Mouse (Mus musculus) layer of hippocampus, postnatal 14 days (tissue): Measurements from ENCODE around the gene Ccdc102a. TPM values are rescaled to one million over a fixed set of nuclear protein-coding genes. Genes with fewer than 3 reads are reported as not detected.

Experiments
- total RNA-seq, 2 experiments: library from RNA; stranded (reverse); gene quantifications; 2 replicates each; pipeline ENCODE4 v1.2.3; 2021

Gene Ccdc102a
- total RNA-seq, 2 experiments from 2014 or later, result 2.7 to 3.8 TPM

Other genes starting within 250 kb of the Ccdc102a start
- gene Pllp, start 221.8 kb downstream of the Ccdc102a start, total RNA-seq, result 10 to 100 TPM; 60.7 to 66.1 TPM
- gene Ccl22, start 172.5 kb downstream of the Ccdc102a start, total RNA-seq, result under 1 TPM; 0.17 to 0.18 TPM
- 100 to 1,000 TPM; 458 to 482 TPM for gene Cx3cl1, start 146.1 kb downstream of the Ccdc102a start, total RNA-seq
- gene Ccl17, start 107.6 kb downstream of the Ccdc102a start, total RNA-seq, result 10 to 100 TPM in 1 of 2 experiments, 1 to 10 TPM in 1; 7.3 to 11.1 TPM
- 10 to 100 TPM; 80.7 to 97.6 TPM for gene Coq9, start 79.8 kb downstream of the Ccdc102a start, total RNA-seq
- gene Ciapin1, start 79.7 kb downstream of the Ccdc102a start, total RNA-seq, result 10 to 100 TPM; 76.1 to 88.0 TPM
- 10 to 100 TPM; 50.0 to 57.8 TPM for gene Polr2c, start 60.6 kb downstream of the Ccdc102a start, total RNA-seq
- gene Dok4, start 41.8 kb downstream of the Ccdc102a start, total RNA-seq, result 10 to 100 TPM; 50.2 to 54.1 TPM
- gene Adgrg5, start 5.6 kb upstream of the Ccdc102a start, total RNA-seq, result not detected
- 100 to 1,000 TPM; 113 to 146 TPM for gene Adgrg1, start 56.7 kb upstream of the Ccdc102a start, total RNA-seq
- under 1 TPM in 1 of 2 experiments, not detected in 1; 0.48 TPM for gene Adgrg3, start 99.6 kb upstream of the Ccdc102a start, total RNA-seq
- 1 to 10 TPM; 2.1 to 4.4 TPM for gene Drc7, start 137.0 kb upstream of the Ccdc102a start, total RNA-seq
- gene Katnb1, start 163.1 kb upstream of the Ccdc102a start, total RNA-seq, result 10 to 100 TPM; 38.7 to 46.0 TPM